Mouse (Mus musculus): Measurements from ENCODE around the gene Katnal1.

- TF ChIP-seq GATA1 (IDR thresholded peaks at IDR 0.05; ENCODE audit: low read length) (no peak), TAL1 (IDR thresholded peaks at IDR 0.05; ENCODE audit: low read length) (no peak)
Observed at GRCm38 (mm10) chr5:148928382-148929115, 571 bp downstream of the Katnal1 start.

Measured in erythroblast, embryonic 14.5 days (primary cell).